Mouse (Mus musculus) lung, embryonic 14.5 days (tissue): ENCODE measurements around the gene Ccser1. TPM values are rescaled to one million over a fixed set of nuclear protein-coding genes. Genes with fewer than 3 reads are reported as not detected.

ENCODE experiments used
- ATAC-seq: fragments of 200-750 bp; cut with Nextera tagmentation; 2 replicates; pipeline ENCODE4 v1.8.0; 2017; ENCODE audit warnings: mild to moderate bottlenecking, moderate TSS enrichment, moderate library complexity; ENCODE audit not compliant: insufficient read depth
- DNase-seq: peaks from one replicate; pipeline ENCODE4 v3.0.0-alpha.2; 2015
- H3K27ac ChIP-seq: fragments of 300-500 bp; sonication (generic); 2 replicates; pipeline ENCODE4 v1.5.1; 2014; ENCODE audit warnings: low read depth, mild to moderate bottlenecking, moderate library complexity
- H3K27me3 ChIP-seq: fragments of 300-500 bp; sonication (generic); 2 replicates; pipeline ENCODE4 v1.6.1; 2014; ENCODE audit warnings: low read length, control low read depth; ENCODE audit not compliant: insufficient read depth
- H3K36me3 ChIP-seq: fragments of 300-500 bp; sonication (generic); 2 replicates; pipeline ENCODE4 v1.6.1; 2014; ENCODE audit warnings: control low read depth; ENCODE audit not compliant: insufficient read depth
- H3K4me1 ChIP-seq: fragments of 300-500 bp; sonication (generic); 2 replicates; pipeline ENCODE4 v1.6.1; 2014; ENCODE audit warnings: antibody characterized with exemption, control low read depth; ENCODE audit not compliant: insufficient read depth
- H3K4me2 ChIP-seq: fragments of 300-500 bp; sonication (generic); 2 replicates; pipeline ENCODE4 v1.6.1; 2014; ENCODE audit warnings: mild to moderate bottlenecking
- H3K4me3 ChIP-seq: fragments of 300-500 bp; sonication (generic); 2 replicates; pipeline ENCODE4 v1.5.1; 2014; ENCODE audit warnings: low read depth, low read length
- H3K9ac ChIP-seq: fragments of 300-500 bp; sonication (generic); 2 replicates; pipeline ENCODE4 v1.6.1; 2014
- H3K9me3 ChIP-seq: fragments of 300-500 bp; sonication (generic); 2 replicates; pipeline ENCODE4 v1.6.1; 2016; ENCODE audit warnings: low read depth, low read length, control low read depth
- CTCF ChIP-seq: IDR thresholded peaks from 2 replicates; pipeline ENCODE4 v1.5.1; 2016; ENCODE audit warnings: antibody characterized with exemption, low read depth
- WGBS: fragments of 180-500 bp; shearing (Covaris S2); extraction: QIAGEN DNeasy Blood & Tissue Kit; methylation state at CpG from one replicate; pipeline ENCODE4 v1.1.7; 2014; 5-methylcytosine and 5-hydroxymethylcytosine counted together
- polyA plus RNA-seq: library from polyadenylated mRNA; unstranded; fragments of >200 nt; fragmentation: Nextera tagmentation; extraction: Ambion mirVana; gene quantifications from 2 replicates; pipeline ENCODE4 v1.2.1, GENCODE M21; 2014

The Ccser1 gene
- polyA plus RNA-seq, 1 experiment from 2014 or later: 8.9 TPM

- no peak overlapping the region for H3K4me3 ChIP-seq
- no peaks in the 10 kb centered on the region for H3K4me1 ChIP-seq
- H3K36me3 ChIP-seq: no peaks in the 10 kb centered on the region
- no peak overlapping the region for H3K9ac ChIP-seq
- no peak for DNase-seq
- no peak for TF ChIP-seq CTCF
- 90% methylated on average over 5 of the region's 5 CpGs for whole genome bisulfite sequencing
- no peak for ATAC-seq
- H3K27me3 ChIP-seq: no peaks in the 10 kb centered on the region
- no peak overlapping the region for H3K4me2 ChIP-seq
- no peaks in the 10 kb centered on the region for H3K9me3 ChIP-seq
- no peak overlapping the region for H3K27ac ChIP-seq
These were observed 313.3 kb downstream of the Ccser1 start for GRCm38 (mm10) chr6:61493386-61493785.

- H3K9me3 ChIP-seq: no peaks in the 10 kb centered on the region
- H3K27me3 ChIP-seq: no peaks in the 10 kb centered on the region
- H3K4me1 ChIP-seq: no peaks in the 10 kb centered on the region
- no peak overlapping the region for H3K27ac ChIP-seq
- DNase-seq: no peak
- H3K4me3 ChIP-seq: no peak overlapping the region
- ATAC-seq: no peak
- TF ChIP-seq CTCF: no peak
- no peak overlapping the region for H3K9ac ChIP-seq
- 72% methylated on average over 2 of the region's 2 CpGs for WGBS
- no peaks in the 10 kb centered on the region for H3K36me3 ChIP-seq
- H3K4me2 ChIP-seq: no peak overlapping the region
These were observed 335.2 kb downstream of the Ccser1 start for GRCm38 (mm10) chr6:61515310-61515709.

- H3K36me3 ChIP-seq: no peaks in the 10 kb centered on the region
- H3K4me2 ChIP-seq: no peak overlapping the region
- H3K27me3 ChIP-seq: no peaks in the 10 kb centered on the region
- DNase-seq: no peak
- H3K27ac ChIP-seq: no peak overlapping the region
- H3K4me3 ChIP-seq: no peak overlapping the region
- no peak for TF ChIP-seq CTCF
- H3K9ac ChIP-seq: no peak overlapping the region
- H3K9me3 ChIP-seq: no peaks in the 10 kb centered on the region
- ATAC-seq: no peak
- WGBS: 84% methylated on average over 2 of the region's 2 CpGs
- H3K4me1 ChIP-seq: no peaks in the 10 kb centered on the region
These were observed 341.5 kb downstream of the Ccser1 start for GRCm38 (mm10) chr6:61521587-61521986.

- TF ChIP-seq CTCF: no peak
- H3K27ac ChIP-seq: no peak overlapping the region
- DNase-seq (no peak), ATAC-seq (no peak)
- H3K9me3 ChIP-seq: no peaks in the 10 kb centered on the region
- no peaks in the 10 kb centered on the region for H3K4me1 ChIP-seq
- no peak overlapping the region for H3K4me3 ChIP-seq
- no peak overlapping the region for H3K9ac ChIP-seq
- H3K4me2 ChIP-seq: no peak overlapping the region
- WGBS: 80% methylated on average over 3 of the region's 3 CpGs
- H3K27me3 ChIP-seq: no peaks in the 10 kb centered on the region
- no peaks in the 10 kb centered on the region for H3K36me3 ChIP-seq
These were observed 342.0 kb downstream of the Ccser1 start for GRCm38 (mm10) chr6:61522108-61522507.

GRCm38 (mm10) chr6:61523748-61524493, 343.8 kb downstream of the Ccser1 start:
- Histone ChIP-seq H3K4me1 (no peaks in the 10 kb centered on the region), H3K9me3 (no peaks in the 10 kb centered on the region), H3K4me3 (no peak overlapping the region), H3K36me3 (no peaks in the 10 kb centered on the region), H3K27me3 (no peaks in the 10 kb centered on the region), H3K9ac (no peak overlapping the region), H3K27ac (no peak overlapping the region), H3K4me2 (no peak overlapping the region)
- 20% methylated on average over 14 of the region's 14 CpGs for WGBS
- DNase-seq: peak; percentile 55
- TF ChIP-seq CTCF: no peak
- peak; percentile 88 for ATAC-seq

GRCm38 (mm10) chr6:61540732-61541131, 360.6 kb downstream of the Ccser1 start:
- Histone ChIP-seq H3K4me3 (no peak overlapping the region), H3K36me3 (no peaks in the 10 kb centered on the region), H3K27ac (no peak overlapping the region), H3K4me1 (no peaks in the 10 kb centered on the region), H3K9ac (no peak overlapping the region), H3K4me2 (no peak overlapping the region), H3K9me3 (no peaks in the 10 kb centered on the region), H3K27me3 (no peaks in the 10 kb centered on the region)
- DNase-seq: peak; percentile 59
- ATAC-seq: peak; percentile 89; the same call in 1 of the 2 replicates
- TF ChIP-seq CTCF: no peak

GRCm38 (mm10) chr6:61543459-61544044, 363.4 kb downstream of the Ccser1 start:
- Histone ChIP-seq H3K9me3 (no peaks in the 10 kb centered on the region), H3K4me3 (no peak overlapping the region), H3K36me3 (no peaks in the 10 kb centered on the region), H3K27ac (no peak overlapping the region), H3K4me2 (no peak overlapping the region), H3K9ac (no peak overlapping the region), H3K4me1 (no peaks in the 10 kb centered on the region), H3K27me3 (no peaks in the 10 kb centered on the region)
- 75% methylated on average over 7 of the region's 7 CpGs for WGBS
- no peak for ATAC-seq
- DNase-seq: no peak
- no peak for TF ChIP-seq CTCF
